Mouse (Mus musculus) adrenal gland, postnatal 36 days (tissue): Measurements from ENCODE around the gene Ndufa9. TPM values are rescaled to one million over a fixed set of nuclear protein-coding genes. Genes with fewer than 3 reads are reported as not detected.
A peak's percentile ranks its signal among the peaks of the same experiment; 100 is the strongest.

ENCODE experiments used
- DNase-seq, 2 experiments: peaks; one replicate each; pipeline ENCODE4 v3.0.0; 2021; ENCODE audit warnings: mixed read lengths in 1 of 2
- long read RNA-seq, 2 experiments: library from polyadenylated mRNA; stranded (forward); transcript quantifications; one replicate each; pipeline ENCODE4 v2.0.0; 2021; ENCODE audit warnings: borderline sequencing depth in 2 of 2
- total RNA-seq, 2 experiments: library from RNA; stranded (reverse); gene quantifications; 2 replicates each; pipeline ENCODE4 v1.2.3; 2021

Ndufa9 gene
- 100 to 1,000 TPM; 223 to 240 TPM for total RNA-seq
- long read RNA-seq, experiment 1, transcript Ndufa9-203 (11 exons, 1,445 nt) = major isoform, 296 of 315 reads
- long read RNA-seq, experiment 1, partial matches to known transcripts = 7 of 315 reads
- long read RNA-seq, experiment 1, other reads (novel, unspliced or antisense) = 11 of 315 reads
- long read RNA-seq, experiment 2, transcript Ndufa9-203 (11 exons, 1,445 nt) = major isoform, 92 of 97 reads
- long read RNA-seq, experiment 2, partial matches to known transcripts = 2 of 97 reads
- long read RNA-seq, experiment 2, other reads (novel, unspliced or antisense) = 3 of 97 reads

- peak; percentile 94 to 96 for DNase-seq
Measured at GRCm38 (mm10) chr6:126848712-126849704, at the start of gene Ndufa9. TSS of gene Ndufa9 (minus strand) at chr6:126849136.

GRCm38 (mm10) chr6:126877118-126877517 lies 28.2 kb upstream of the Ndufa9 start:
- DNase-seq = no peak

- no peak for DNase-seq
Measured at GRCm38 (mm10) chr6:126852881-126853280, 3.9 kb upstream of the Ndufa9 start, which contains the start of gene Akap3. TSS of gene Akap3 (plus strand) at chr6:126853098.

DNA sequence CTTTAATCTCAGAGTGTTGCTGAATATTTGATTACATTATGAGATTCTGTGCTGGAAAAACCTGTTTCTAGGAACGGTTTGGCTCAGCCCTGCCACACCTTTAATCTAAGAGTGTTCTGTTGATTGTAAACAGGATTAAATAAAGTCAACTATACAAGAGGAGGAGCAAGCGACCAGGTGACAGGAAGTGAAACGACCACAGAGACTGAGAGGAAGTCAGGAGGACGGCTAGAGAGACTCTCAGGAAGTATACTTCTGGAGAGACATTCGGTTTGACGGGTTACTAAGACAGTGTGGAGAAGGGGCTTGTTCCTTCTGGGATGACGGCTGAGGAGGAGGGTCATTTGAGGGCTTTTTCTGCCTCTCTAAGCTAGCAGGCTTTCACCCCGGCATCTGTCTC lies 12.3 kb downstream of the Ndufa9 start:
- DNase-seq = no peak

DNA sequence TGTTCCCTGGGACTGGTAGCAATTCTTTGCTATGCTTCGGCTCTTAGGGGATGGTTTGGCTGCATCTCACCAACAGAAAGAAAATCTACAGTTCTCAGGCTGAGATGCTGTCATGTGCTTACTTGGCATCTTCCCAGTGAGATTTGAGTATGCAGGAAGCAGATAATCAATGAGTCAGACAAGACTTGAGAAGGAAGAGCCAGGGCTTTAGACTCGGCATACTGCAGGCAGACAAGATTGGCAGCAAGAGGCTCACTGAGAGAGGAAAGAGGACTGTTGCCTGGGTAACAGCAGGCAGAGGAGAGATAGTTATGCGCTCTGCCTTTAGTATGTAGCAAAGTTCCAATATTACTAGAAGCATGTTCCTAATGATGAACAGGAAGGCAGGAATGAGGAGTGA lies 25.8 kb downstream of the Ndufa9 start:
- DNase-seq = no peak

GRCm38 (mm10) chr6:126816338-126816737 lies 32.6 kb downstream of the Ndufa9 start:
- no peak for DNase-seq

GRCm38 (mm10) chr6:126815206-126815750 lies 33.7 kb downstream of the Ndufa9 start:
- no peak for DNase-seq

DNA sequence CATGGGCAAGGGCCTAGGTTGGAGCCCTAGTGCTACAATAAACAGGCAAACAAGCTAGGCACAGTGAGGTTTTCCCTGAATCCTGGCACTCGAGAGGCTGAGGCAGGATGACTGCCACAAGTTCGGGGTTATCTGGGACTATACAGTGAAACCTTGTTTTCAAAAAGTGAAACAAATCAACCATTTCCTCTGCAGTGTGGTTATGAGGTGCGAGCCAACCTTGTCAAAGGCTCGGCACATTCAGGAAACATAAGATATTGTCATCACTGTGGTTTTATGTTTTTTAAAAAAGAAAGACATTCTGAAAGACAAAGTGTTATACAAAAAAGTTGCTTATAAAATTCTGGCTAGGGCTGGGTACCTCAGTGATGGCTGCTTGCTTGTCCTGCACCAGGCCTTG lies 37.5 kb downstream of the Ndufa9 start:
- no peak for DNase-seq

GRCm38 (mm10) chr6:126808561-126808960 lies 40.4 kb downstream of the Ndufa9 start:
- no peak for DNase-seq

GRCm38 (mm10) chr6:126808134-126808533 lies 40.8 kb downstream of the Ndufa9 start:
- DNase-seq = peak in 1 of 2 experiments; percentile 2

- DNase-seq = no peak
Measured at GRCm38 (mm10) chr6:126806783-126807182, 42.2 kb downstream of the Ndufa9 start.

DNA sequence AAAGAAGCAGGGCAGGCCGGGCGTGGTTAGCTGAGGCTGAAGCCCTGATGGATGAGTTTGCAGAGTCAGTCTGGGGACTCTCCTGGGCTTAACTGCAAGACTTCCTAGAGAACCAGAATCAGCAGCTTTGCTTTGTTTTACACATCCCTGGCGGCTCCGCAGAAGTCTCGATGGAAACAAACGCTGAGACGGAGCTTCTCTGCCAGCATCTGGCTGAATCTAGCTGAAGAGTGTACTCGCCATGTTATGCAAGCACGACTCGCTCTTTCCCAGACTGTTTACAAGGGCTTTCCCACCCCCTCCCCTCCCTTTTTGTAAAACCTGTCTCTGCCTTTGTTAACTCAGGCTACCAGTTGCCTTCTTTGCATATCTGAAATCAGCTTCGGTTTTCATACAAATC lies 46.0 kb downstream of the Ndufa9 start:
- no peak for DNase-seq

DNA sequence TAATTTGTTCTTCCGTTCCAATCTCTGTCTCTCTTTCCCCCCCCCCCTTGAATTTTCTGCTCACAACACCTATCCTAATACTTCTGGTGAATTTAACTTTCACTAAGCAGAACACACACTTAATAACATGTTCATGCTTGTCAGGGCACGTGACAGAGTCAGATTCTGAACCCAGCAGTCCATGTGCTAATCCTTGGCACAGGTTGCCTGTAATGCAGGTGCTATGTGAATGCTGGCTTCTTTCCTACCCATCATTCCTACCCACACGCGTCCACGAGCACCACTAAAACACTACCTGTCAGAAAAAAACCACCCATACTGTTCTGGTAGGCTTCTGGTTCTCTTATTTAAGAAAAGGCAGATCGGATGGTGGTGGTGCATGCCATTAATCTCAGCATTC lies 54.2 kb downstream of the Ndufa9 start:
- DNase-seq = no peak

DNA sequence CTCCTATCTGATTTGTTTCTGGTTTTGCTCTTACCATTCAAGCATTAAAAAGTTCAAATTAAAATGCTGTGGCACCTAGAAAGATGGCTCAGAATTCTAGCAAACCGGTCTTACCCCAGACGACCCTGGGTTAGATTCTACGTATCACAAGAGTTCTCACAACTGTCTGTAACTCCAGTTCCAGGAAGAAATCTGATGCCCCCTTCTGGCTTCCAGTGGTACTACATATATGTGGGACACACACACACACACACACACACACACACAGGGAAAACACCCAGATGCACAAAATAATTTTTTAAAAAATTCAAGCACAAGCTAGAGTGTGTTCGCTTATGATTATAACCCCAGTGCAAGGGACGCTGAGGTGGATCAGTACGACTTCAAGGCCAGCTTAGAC lies 55.2 kb downstream of the Ndufa9 start:
- no peak for DNase-seq

DNA sequence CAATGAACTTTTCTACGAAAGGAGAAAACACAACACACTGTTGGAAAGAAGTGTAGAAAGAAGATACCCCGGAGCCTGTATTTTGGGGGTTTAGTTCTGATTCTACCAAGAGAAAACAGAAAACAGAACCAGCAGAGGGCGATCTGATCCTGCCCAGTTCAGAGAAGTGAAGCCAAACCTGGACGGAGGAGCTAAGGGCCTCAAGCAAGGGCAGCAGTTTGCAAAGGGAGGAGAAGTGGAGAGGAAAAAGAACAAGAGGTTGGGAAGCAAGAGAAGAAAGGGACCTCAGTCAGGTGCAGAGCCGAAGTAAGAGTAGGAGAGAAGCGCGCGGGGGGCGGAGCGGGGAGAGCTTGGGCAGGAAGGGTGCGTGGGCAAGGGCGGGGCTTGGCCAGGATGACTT lies 57.0 kb downstream of the Ndufa9 start:
- peak in 1 of 2 experiments; percentile 27 for DNase-seq

GRCm38 (mm10) chr6:126791488-126791887 lies 57.4 kb downstream of the Ndufa9 start:
- DNase-seq = no peak

DNA sequence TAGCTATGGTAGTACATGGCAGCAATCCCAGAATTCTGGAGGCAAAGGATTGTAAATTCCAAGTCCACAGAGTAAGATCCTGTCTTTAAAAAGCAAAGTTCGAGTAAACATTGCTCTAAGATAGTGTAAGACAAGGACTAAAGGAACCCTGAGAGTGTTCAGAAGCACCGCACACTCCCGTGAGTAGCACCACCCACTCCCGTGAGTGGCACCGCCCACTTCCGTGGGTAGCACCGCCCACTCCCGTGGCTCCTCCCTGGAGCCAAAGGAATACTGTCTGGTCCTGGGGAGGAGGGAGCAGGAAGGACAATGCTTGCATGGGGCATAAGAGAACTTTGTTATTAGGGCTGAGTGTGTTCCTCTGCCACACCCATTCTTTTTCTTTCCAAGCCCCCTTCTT lies 60.1 kb downstream of the Ndufa9 start:
- no peak for DNase-seq

DNA sequence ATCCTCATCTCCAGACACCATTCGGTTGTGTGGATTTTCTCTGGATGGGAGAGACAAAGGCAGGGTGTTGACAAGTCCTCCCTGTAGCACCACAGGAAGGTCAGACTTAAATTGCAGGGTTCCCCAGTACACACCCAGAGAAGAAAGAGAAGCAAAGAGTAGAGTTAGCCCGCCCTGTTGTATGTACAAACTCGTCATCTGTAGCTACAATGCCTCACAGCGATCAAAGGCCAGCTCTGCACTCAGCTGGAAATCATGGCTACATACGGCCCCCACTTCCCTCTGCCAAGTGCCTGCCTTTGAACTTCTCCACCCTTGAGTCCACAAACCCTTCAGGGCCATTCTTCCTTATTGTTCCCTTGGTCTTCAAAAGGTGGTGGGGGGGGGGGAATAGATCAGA lies 64.7 kb downstream of the Ndufa9 start:
- DNase-seq = no peak

GRCm38 (mm10) chr6:126783651-126784066 lies 65.3 kb downstream of the Ndufa9 start:
- no peak for DNase-seq

DNA sequence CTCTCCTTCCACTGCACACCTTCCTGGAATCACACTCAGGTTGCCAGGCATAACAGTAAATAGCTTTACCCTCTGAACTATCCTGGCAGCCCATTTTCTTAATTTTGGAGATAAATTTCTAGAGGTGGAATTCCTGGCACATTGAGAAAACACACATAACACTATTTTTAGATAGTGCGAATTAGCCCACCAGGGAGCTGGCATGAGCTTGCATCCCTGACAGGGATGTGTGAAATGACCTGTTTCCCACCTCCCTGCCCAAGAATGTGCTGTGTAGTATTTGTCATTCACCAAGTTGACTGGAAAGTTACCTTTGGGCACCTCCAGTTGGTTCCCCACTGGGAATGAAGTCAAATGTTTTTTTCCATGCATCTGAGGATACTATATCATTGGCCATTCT lies 65.9 kb downstream of the Ndufa9 start:
- DNase-seq = no peak

DNA sequence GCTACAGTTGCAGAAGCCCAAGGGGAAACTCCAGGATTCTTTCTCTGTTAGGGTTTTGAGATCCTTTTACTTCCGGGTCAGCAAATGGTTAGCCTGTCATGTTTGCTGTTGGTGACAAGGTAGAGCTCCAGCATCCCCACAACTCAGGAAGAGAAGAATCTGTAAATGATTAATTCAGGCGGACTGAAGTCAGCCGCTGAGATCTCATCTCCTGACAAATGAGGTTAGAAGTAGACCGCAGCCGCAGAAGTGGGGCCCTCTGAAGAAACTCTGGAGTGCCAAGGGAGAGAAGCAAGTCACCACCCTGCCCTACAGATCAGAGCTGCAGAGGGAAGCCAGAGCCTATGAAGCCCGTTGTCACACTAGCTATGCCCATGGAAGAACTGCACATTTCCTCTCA lies 71.0 kb downstream of the Ndufa9 start:
- no peak for DNase-seq

DNA sequence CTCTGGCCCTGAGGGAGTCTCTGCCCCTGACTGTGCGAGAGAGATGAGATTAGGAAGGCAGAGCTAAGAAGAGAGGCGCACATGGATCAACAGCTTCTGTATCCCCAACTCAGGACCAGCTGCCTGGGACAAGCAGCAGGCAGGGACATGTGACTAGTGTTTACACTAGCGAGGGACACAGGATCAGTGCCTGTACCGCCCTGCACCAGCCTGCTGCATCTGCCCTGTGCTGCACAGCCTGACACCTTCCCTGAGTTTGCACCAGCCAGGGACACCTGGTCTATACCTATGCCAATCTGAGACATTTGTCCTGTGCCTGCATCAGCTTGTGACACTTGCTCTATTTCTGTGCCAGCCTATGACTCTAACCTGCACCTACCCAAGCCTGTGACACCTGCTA lies 75.1 kb downstream of the Ndufa9 start:
- DNase-seq = no peak

DNA sequence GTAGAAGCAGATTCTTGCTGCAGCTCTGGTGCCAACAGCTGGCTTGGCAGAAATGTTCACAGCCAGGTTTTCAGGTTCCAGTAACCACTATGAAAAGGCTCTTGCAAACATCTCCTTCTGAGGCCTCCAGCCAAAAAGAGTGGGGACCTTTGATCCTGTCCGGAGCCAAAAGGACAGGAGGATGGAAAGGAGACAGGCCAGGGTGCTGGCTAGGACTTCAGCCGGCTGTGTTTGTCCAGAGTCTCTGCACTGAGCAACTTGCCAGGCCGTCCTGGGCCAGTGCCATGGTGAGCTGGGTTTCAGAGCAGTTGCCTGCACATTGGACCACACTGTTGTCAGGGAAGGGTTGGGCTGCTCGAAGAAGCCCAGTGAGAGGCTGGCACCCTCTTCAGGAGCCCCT lies 76.6 kb downstream of the Ndufa9 start:
- peak in 1 of 2 experiments; percentile 4 for DNase-seq
